Mouse (Mus musculus) ES-Bruce4 (cell line): ENCODE measurements around the gene Sart1. TPM values are rescaled to one million over a fixed set of nuclear protein-coding genes. Genes with fewer than 3 reads are reported as not detected.
A peak's percentile ranks its signal among the peaks of the same experiment; 100 is the strongest.

Experiments
- H3K27ac ChIP-seq: 2 replicates; pipeline ENCODE4 v1.5.1; 2012; ENCODE audit warnings: low read length, inconsistent platforms; ENCODE audit not compliant: insufficient read depth
- H3K27me3 ChIP-seq: 2 replicates; pipeline ENCODE4 v1.6.1; 2012; ENCODE audit warnings: mild to moderate bottlenecking, low read length, inconsistent platforms; ENCODE audit not compliant: control insufficient read depth, poor library complexity, insufficient read depth, severe bottlenecking
- H3K36me3 ChIP-seq: 2 replicates; pipeline ENCODE4 v1.6.1; 2012; ENCODE audit warnings: inconsistent platforms, mild to moderate bottlenecking, low read length, moderate library complexity; ENCODE audit not compliant: control insufficient read depth, poor library complexity, insufficient read depth, severe bottlenecking
- H3K4me1 ChIP-seq: one replicate; pipeline ENCODE4 v1.8.1; 2011; ENCODE audit warnings: low read length; ENCODE audit not compliant: control insufficient read depth, insufficient read depth
- H3K4me3 ChIP-seq: 2 replicates; pipeline ENCODE4 v1.5.1; 2011; ENCODE audit warnings: low read depth, mild to moderate bottlenecking, low read length
- H3K9ac ChIP-seq: 2 replicates; pipeline ENCODE4 v1.6.1; 2012; ENCODE audit warnings: low read depth, mild to moderate bottlenecking, inconsistent platforms; ENCODE audit not compliant: poor library complexity, severe bottlenecking
- H3K9me3 ChIP-seq: replicated peaks from 2 replicates; pipeline ENCODE4 v1.6.1; 2012; ENCODE audit warnings: mild to moderate bottlenecking, low read length, inconsistent platforms; ENCODE audit not compliant: control insufficient read depth, poor library complexity, insufficient read depth, severe bottlenecking
- CTCF ChIP-seq: IDR thresholded peaks from one replicate; pipeline ENCODE4 v1.8.1; 2011; ENCODE audit warnings: low read depth, low read length
- EP300 ChIP-seq: IDR thresholded peaks from 2 replicates; pipeline ENCODE4 v1.6.1; 2011; ENCODE audit warnings: low read depth, low read length; ENCODE audit not compliant: insufficient read depth
- POLR2A ChIP-seq: IDR thresholded peaks from one replicate; pipeline ENCODE4 v1.8.1; 2011; ENCODE audit warnings: low read length; ENCODE audit not compliant: insufficient read depth
- polyA plus RNA-seq: library from polyadenylated mRNA; stranded (reverse); fragments of >200 nt; gene quantifications from 2 replicates; pipeline ENCODE4 v1.2.4, GENCODE M21; 2011; ENCODE audit warnings: low read depth; ENCODE audit not compliant: missing spikeins, insufficient read depth, insufficient read length

Gene Sart1
- 49.1 and 67.8 TPM in 2 replicates for polyA plus RNA-seq

DNA sequence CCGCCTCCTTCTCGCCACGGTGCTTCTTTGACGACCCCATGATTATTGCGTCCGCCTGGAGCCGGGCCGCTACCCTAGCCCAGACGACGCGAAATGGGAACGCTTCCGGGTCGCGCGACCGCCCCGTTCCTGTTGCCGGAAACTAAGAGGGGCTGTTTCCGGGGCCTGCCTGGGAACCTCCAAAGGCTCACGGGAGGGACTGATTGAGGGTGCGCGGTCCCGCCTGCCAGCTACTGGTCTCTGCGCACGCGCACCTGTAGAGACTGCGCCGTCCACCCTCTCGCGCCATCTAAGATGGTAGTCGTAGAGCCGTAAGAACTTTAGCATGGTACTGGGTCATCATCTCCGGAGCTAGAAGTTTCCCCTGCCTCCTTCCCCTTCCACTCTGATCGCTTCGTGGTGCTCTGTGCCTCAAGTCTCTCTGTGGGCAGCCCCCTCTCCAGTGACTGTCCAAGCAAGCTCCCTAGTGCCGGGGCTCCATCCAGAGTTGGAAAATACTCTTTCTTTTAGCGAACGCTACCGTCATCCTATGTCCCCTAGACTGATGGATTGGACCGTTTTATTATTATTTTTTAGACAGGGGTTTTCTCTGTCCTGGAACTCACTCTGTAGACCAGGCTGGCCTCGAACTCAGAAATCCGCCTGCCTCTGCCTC lies at the start of gene Sart1:
Gene Sart1 (minus strand): TSS at position 116 of the 655 bp plus-strand sequence.
- Histone ChIP-seq H3K9me3 (no peaks in the 10 kb centered on the region), H3K4me3 (peak within 1 kb of the TSS; percentile 99), H3K9ac (peak within 1 kb of the TSS; percentile 78), H3K27ac (peak within 1 kb of the TSS; percentile 67), H3K36me3 (peaks cover 12% of the 10 kb centered on the region), H3K27me3 (no peaks in the 10 kb centered on the region), H3K4me1 (no peaks in the 10 kb centered on the region)
- TF ChIP-seq POLR2A: peak; percentile 87
- TF ChIP-seq CTCF: no peak

DNA sequence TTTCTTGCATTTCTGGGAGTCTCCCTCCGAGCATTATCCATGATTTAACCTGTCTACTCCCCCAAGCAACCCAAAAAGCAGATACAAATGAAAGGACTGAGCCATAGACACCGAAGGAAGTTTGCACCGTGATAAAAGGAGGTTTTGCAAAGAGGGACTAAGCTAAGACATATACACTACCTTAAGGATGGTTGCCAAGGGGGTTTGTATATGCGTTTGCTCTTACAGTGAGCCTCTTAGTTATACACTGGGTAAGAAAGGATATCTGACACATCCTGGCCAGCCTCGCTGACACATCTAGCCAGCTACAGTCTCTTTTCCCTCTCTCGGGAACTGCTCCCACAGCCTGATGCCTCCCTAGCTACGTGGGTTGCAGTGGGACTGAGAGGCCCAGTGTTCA lies 45.4 kb upstream of the Sart1 start:
- Histone ChIP-seq H3K9me3 (no peaks in the 10 kb centered on the region), H3K27me3 (no peaks in the 10 kb centered on the region), H3K27ac (no peak overlapping the region), H3K36me3 (no peaks in the 10 kb centered on the region), H3K4me1 (no peaks in the 10 kb centered on the region), H3K4me3 (no peak overlapping the region), H3K9ac (0 out of 2 replicates have a peak overlapping the region, but pooled peaks have one; percentile 29)
- no peak for TF ChIP-seq POLR2A
- TF ChIP-seq EP300: no peak
- no peak for TF ChIP-seq CTCF

DNA sequence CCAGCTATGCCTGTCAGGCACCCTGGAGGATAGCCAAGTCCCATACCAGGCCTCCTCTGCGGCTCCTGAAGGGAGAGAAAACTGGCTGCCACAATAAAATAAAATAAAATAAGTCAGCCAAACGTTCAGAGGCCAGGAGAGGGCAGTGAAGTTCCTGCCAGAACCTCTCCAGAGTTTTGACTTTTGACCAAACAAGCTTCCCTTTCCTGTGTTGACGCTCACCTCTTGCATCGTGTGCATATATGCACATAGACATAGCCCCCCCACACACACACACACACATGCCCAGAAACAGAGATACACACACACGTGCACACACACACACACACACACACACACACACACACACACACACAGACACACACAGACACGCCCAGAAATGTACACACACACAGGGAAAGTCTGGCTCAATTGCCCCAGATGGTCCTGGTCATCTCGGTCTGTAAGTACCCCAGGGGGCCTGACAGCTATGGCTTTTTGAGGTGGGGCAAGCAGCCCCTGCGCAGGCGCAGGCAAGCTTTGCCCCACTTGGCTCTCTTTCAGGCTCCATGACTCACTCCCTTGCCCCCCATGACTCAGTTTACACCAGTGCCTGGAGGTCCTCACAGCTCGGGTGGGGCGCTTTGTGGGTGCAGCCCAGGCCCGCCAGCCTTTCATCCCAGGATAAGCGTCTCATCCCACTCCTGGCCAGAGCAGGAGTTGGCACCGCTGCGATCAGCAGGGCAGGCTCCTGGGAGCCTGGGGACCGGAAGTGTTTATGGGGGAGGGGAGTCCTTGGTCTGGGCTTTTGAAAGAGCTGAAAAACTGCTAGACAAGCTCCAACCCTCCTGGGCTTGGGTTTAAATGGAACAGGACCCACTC lies 44.7 kb upstream of the Sart1 start:
- Histone ChIP-seq H3K27me3 (no peaks in the 10 kb centered on the region), H3K9me3 (no peaks in the 10 kb centered on the region), H3K4me1 (no peaks in the 10 kb centered on the region), H3K27ac (no peak overlapping the region), H3K36me3 (no peaks in the 10 kb centered on the region), H3K9ac (peak overlapping the region; percentile 29; the same call in 1 of the 2 replicates), H3K4me3 (peak overlapping the region; percentile 53)
- no peak for TF ChIP-seq POLR2A
- no peak for TF ChIP-seq EP300
- no peak for TF ChIP-seq CTCF

DNA sequence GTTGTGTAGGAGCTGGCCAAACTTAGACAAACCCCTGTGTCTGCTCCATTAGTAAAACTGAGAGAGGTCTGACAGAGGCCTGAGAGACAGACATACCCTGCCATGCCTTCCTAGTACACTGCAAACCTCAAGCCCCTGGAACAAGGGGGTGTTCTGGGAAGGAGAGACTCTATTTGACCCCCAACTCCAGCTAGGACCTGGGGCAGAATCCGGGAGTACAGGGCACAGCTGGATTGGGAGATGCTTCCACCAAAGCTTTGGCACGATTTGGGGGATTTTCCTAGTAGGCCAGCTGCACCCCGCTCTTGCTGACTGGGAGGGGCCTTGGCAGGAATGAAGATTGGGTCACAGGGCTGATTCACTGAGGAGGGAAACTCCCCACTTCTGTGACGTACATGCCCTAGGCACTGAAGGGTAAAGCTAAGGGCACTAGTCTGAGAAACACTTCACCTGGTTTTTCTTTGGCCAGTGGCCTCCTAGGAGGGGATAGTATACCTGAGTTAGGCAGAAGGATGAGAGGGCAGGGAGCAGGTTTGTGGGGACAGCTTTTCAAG lies 43.5 kb upstream of the Sart1 start:
- Histone ChIP-seq H3K4me1 (no peaks in the 10 kb centered on the region), H3K36me3 (no peaks in the 10 kb centered on the region), H3K4me3 (no peak overlapping the region), H3K27ac (no peak overlapping the region), H3K9me3 (no peaks in the 10 kb centered on the region), H3K27me3 (no peaks in the 10 kb centered on the region), H3K9ac (no peak overlapping the region)
- TF ChIP-seq EP300 (no peak), POLR2A (no peak), CTCF (no peak)

DNA sequence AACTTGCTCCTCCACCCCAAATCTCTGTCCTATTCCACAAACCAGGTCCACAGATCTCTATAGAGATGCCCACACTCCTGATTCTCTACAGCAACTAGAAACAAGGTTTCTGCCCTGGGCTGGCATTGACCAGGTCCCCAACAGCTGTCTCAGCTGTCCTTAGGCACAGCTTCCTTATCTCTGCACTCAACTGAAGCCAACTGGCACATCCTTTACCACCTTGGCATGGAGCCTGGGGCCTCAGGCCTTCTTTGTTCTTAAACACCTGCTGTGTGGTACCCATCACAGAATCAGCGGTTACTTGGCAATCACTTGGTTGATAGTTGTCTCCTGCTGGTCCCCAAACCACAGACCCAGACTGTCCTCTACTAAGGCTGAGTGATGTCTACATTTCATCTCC lies 41.9 kb upstream of the Sart1 start:
- no peaks in the 10 kb centered on the region for H3K9me3 ChIP-seq

More for the DNA sequence above, 41.9 kb upstream of the Sart1 start:
- Histone ChIP-seq H3K4me1 (no peaks in the 10 kb centered on the region), H3K27me3 (no peaks in the 10 kb centered on the region), H3K27ac (no peak overlapping the region), H3K4me3 (no peak overlapping the region), H3K36me3 (no peaks in the 10 kb centered on the region), H3K9ac (no peak overlapping the region)
- TF ChIP-seq EP300: no peak
- no peak for TF ChIP-seq POLR2A
- no peak for TF ChIP-seq CTCF
